Mouse (Mus musculus) embryo, embryonic 10.5 days (tissue): ENCODE measurements around the gene Ralgapa1.
A peak's percentile ranks its signal among the peaks of the same experiment; 100 is the strongest.
"Not testable (repeated sequence)": the region's sequence is repeated elsewhere in the genome, so short reads cannot be mapped to it uniquely, and the experiment has no call there.

ENCODE experiments used
- DNase-seq: peaks from one replicate; pipeline ENCODE4 v3.0.0-alpha.2; 2015; ENCODE audit warnings: low spot score

Ralgapa1 gene

GRCm38 (mm10) chr12:55800144-55800543, 20.8 kb downstream of the Ralgapa1 start:
- DNase-seq: no peak

- DNase-seq: no peak
Measured at GRCm38 (mm10) chr12:55798745-55799144, 22.2 kb downstream of the Ralgapa1 start.

- no peak for DNase-seq
Measured at GRCm38 (mm10) chr12:55797103-55797502, 23.9 kb downstream of the Ralgapa1 start.

GRCm38 (mm10) chr12:55794485-55794884, 26.5 kb downstream of the Ralgapa1 start:
- not testable (repeated sequence) for DNase-seq

GRCm38 (mm10) chr12:55785252-55785651, 35.7 kb downstream of the Ralgapa1 start:
- DNase-seq: no peak

GRCm38 (mm10) chr12:55782662-55783061, 38.3 kb downstream of the Ralgapa1 start:
- no peak for DNase-seq

- peak; percentile 21 for DNase-seq
Measured at GRCm38 (mm10) chr12:55778301-55778700, 42.7 kb downstream of the Ralgapa1 start.

GRCm38 (mm10) chr12:55777356-55777755, 43.6 kb downstream of the Ralgapa1 start:
- no peak for DNase-seq

- DNase-seq: no peak
Measured at GRCm38 (mm10) chr12:55774316-55774715, 46.7 kb downstream of the Ralgapa1 start.

GRCm38 (mm10) chr12:55720319-55720718, 100.6 kb downstream of the Ralgapa1 start:
- peak; percentile 58 for DNase-seq

GRCm38 (mm10) chr12:55705881-55706280, 115.1 kb downstream of the Ralgapa1 start:
- no peak for DNase-seq

GRCm38 (mm10) chr12:55666699-55667098, 154.3 kb downstream of the Ralgapa1 start:
- DNase-seq: no peak

GRCm38 (mm10) chr12:55663194-55663593, 157.8 kb downstream of the Ralgapa1 start:
- DNase-seq: not testable (repeated sequence)

GRCm38 (mm10) chr12:55648011-55648525, 172.9 kb downstream of the Ralgapa1 start:
- no peak for DNase-seq

GRCm38 (mm10) chr12:55626711-55627110, 194.3 kb downstream of the Ralgapa1 start:
- DNase-seq: peak; percentile 52

- no peak for DNase-seq
Measured at GRCm38 (mm10) chr12:55623254-55623653, 197.7 kb downstream of the Ralgapa1 start.

- DNase-seq: peak; percentile 69
Measured at GRCm38 (mm10) chr12:55622615-55623245, 198.2 kb downstream of the Ralgapa1 start.

GRCm38 (mm10) chr12:55620321-55620720, 200.6 kb downstream of the Ralgapa1 start:
- peak; percentile 15 for DNase-seq

GRCm38 (mm10) chr12:55610812-55611211, 210.2 kb downstream of the Ralgapa1 start:
- no peak for DNase-seq

GRCm38 (mm10) chr12:55607902-55608301, 213.1 kb downstream of the Ralgapa1 start:
- DNase-seq: peak; percentile 50

GRCm38 (mm10) chr12:55604411-55604810, 216.6 kb downstream of the Ralgapa1 start:
- no peak for DNase-seq

- DNase-seq: no peak
Measured at GRCm38 (mm10) chr12:55600503-55600994, 220.4 kb downstream of the Ralgapa1 start.

GRCm38 (mm10) chr12:55599639-55600502, 221.1 kb downstream of the Ralgapa1 start:
- peak; percentile 81 for DNase-seq
